Mouse (Mus musculus) limb, embryonic 13.5 days (tissue): ENCODE data around the gene Dck. TPM values are rescaled to one million over a fixed set of nuclear protein-coding genes. Genes with fewer than 3 reads are reported as not detected.
"Not testable (repeated sequence)": the region's sequence is repeated elsewhere in the genome, so short reads cannot be mapped to it uniquely, and the experiment has no call there.

Experiments
- ATAC-seq: fragments of 200-750 bp; cut with Nextera tagmentation; 2 replicates; pipeline ENCODE4 v1.8.0; 2017; ENCODE audit warnings: low read depth, moderate number of reproducible peaks, moderate TSS enrichment; ENCODE audit not compliant: low FRiP score
- H3K27ac ChIP-seq: fragments of 300-500 bp; sonication (generic); 2 replicates; pipeline ENCODE4 v1.5.1; 2015; ENCODE audit warnings: inconsistent platforms, mild to moderate bottlenecking, moderate library complexity
- H3K27me3 ChIP-seq: fragments of 300-500 bp; sonication (generic); 2 replicates; pipeline ENCODE4 v1.6.1; 2015; ENCODE audit warnings: mild to moderate bottlenecking, inconsistent platforms
- H3K36me3 ChIP-seq: fragments of 300-500 bp; sonication (generic); 2 replicates; pipeline ENCODE4 v1.6.1; 2015; ENCODE audit warnings: inconsistent platforms, mild to moderate bottlenecking, moderate library complexity
- H3K4me1 ChIP-seq: fragments of 300-500 bp; sonication (generic); 2 replicates; pipeline ENCODE4 v1.6.1; 2015; ENCODE audit warnings: inconsistent platforms
- H3K4me2 ChIP-seq: fragments of 300-500 bp; sonication (generic); replicated peaks from 2 replicates; pipeline ENCODE4 v1.6.1; 2015; ENCODE audit warnings: inconsistent platforms, mild to moderate bottlenecking, moderate library complexity
- H3K4me3 ChIP-seq: fragments of 300-500 bp; sonication (generic); 2 replicates; pipeline ENCODE4 v1.5.1; 2015; ENCODE audit warnings: moderate library complexity, mild to moderate bottlenecking, inconsistent platforms
- H3K9ac ChIP-seq: fragments of 300-500 bp; sonication (generic); 2 replicates; pipeline ENCODE4 v1.6.1; 2015; ENCODE audit warnings: mild to moderate bottlenecking, inconsistent platforms
- H3K9me3 ChIP-seq: fragments of 300-500 bp; sonication (generic); 2 replicates; pipeline ENCODE4 v1.6.1; 2016; ENCODE audit warnings: inconsistent platforms
- WGBS: fragments of 180-500 bp; shearing (Covaris S2); methylation state at CpG from one replicate; pipeline ENCODE4 v1.1.7; 2015; 5-methylcytosine and 5-hydroxymethylcytosine counted together
- polyA plus RNA-seq: library from polyadenylated mRNA; unstranded; fragments of >200 nt; fragmentation: Nextera tagmentation; extraction: Ambion mirVana; gene quantifications from 2 replicates; pipeline ENCODE4 v1.2.1, GENCODE M21; 2015

The Dck gene
- 46.5 TPM in 2 replicates for polyA plus RNA-seq

- H3K27me3 ChIP-seq: no peaks in the 10 kb centered on the region
- H3K27ac ChIP-seq: peak within 1 kb of the TSS; percentile 88
- peaks cover 19% of the 10 kb centered on the region for H3K4me1 ChIP-seq
- H3K4me2 ChIP-seq: peak within 1 kb of the TSS; percentile 65
- peak within 1 kb of the TSS; percentile 75 for H3K9ac ChIP-seq
- peak; percentile 99 for ATAC-seq
- under 1% methylated on average over 50 of the region's 51 CpGs for WGBS
- no peaks in the 10 kb centered on the region for H3K9me3 ChIP-seq
- peak within 1 kb of the TSS; percentile 77 for H3K4me3 ChIP-seq
- H3K36me3 ChIP-seq: peaks cover 13% of the 10 kb centered on the region
Measured at GRCm38 (mm10) chr5:88764987-88765481, at the start of gene Dck. Dck (plus strand) TSS chr5:88764996.

- Histone ChIP-seq H3K9ac (no peak overlapping the region), H3K4me1 (peaks cover 9% of the 10 kb centered on the region), H3K9me3 (no peaks in the 10 kb centered on the region), H3K27me3 (no peaks in the 10 kb centered on the region), H3K4me3 (no peak overlapping the region), H3K36me3 (no peaks in the 10 kb centered on the region), H3K4me2 (no peak overlapping the region), H3K27ac (no peak overlapping the region)
- ATAC-seq: no peak
- WGBS: 81% methylated on average over 2 of the region's 2 CpGs
Measured at GRCm38 (mm10) chr5:88716983-88717382, 47.8 kb upstream of the Dck start.

DNA sequence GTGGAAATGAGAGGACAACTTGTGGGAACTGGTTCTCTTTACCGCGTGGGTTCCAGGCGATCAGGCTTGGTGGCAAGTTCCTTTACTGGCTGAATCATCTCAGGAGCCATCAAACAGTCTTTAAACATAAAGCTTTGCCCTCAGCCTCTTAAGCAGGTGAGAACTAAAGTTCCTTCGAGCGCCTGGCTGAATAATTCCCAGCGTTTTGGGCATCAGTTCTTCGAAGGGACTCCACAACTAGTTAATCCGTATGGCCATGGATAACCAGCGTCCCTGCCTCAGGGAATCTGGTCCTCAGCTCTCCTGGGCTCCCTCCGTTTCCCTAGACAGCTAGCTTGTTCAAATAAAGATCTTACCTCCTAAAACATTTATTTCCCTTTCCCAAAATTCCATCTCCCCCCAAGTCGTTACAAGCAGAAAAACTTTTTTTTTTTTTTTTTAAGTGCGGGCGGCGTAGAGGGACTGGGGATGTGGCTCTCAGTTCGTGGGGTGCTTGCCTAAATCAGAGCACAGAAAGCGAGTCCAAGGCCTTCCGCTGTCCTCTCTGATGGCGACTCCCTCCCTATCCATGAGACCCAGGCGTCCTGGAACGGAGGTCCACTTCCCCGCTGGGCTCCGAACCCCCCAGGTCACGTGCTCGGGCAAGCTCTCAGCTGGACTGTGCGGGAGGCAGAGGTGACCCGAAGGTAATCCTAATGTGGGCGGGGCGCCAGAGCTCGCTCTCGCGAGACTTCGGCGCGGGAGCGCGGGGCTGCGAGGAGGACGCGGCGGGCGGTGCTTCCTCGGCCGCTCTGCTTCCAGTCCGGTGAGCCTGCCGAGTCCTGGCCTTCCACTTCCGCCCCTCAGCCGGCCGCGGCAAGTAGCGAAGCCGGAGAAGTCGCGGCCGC, 44.4 kb upstream of the Dck start, which contains the start of gene Mob1b:
Mob1b (plus strand) TSS at position 740 of the 887 bp plus-strand sequence.
- Histone ChIP-seq H3K9ac (peak within 1 kb of the TSS; percentile 98), H3K27ac (peak within 1 kb of the TSS; percentile 87), H3K9me3 (no peaks in the 10 kb centered on the region), H3K4me2 (peak within 1 kb of the TSS; percentile 96), H3K4me1 (peaks cover 22% of the 10 kb centered on the region), H3K4me3 (peak within 1 kb of the TSS; percentile 99), H3K36me3 (no peaks in the 10 kb centered on the region), H3K27me3 (no peaks in the 10 kb centered on the region)
- peak; percentile 96 for ATAC-seq
- WGBS: under 1% methylated on average over 52 of the region's 54 CpGs

DNA sequence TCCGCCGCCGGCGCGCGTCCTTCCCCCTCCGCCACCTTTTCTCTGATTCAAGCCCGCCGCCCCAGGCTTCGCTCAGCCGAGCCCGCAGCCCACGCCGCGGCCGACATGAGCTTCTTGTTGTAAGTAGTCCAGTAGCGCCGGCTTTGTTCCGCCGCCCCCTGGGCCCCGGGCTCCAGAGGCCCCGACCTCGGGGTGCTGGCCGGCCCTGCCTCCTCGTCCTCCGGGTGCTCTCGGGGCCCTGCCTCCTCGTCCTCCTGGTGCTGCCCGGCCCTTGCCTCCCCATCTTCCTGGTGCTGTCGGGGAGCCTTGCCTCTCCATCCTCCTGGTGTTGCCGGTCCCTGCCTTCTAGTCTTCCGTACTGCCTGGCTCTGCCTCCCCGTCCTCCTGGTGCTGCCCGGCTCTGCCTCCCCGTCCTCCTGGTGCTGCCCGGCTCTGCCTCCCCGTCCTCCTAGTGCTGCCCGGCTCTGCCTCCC, 43.8 kb upstream of the Dck start:
- H3K9me3 ChIP-seq: no peaks in the 10 kb centered on the region
- H3K27ac ChIP-seq: peak overlapping the region; percentile 87
- H3K9ac ChIP-seq: peak overlapping the region; percentile 98
- no peaks in the 10 kb centered on the region for H3K27me3 ChIP-seq
- H3K4me2 ChIP-seq: peak overlapping the region; percentile 96
- peaks cover 22% of the 10 kb centered on the region for H3K4me1 ChIP-seq
- H3K4me3 ChIP-seq: peak overlapping the region; percentile 99
- H3K36me3 ChIP-seq: no peaks in the 10 kb centered on the region
- under 1% methylated on average over 36 of the region's 38 CpGs for WGBS
- ATAC-seq: peak; percentile 71

DNA sequence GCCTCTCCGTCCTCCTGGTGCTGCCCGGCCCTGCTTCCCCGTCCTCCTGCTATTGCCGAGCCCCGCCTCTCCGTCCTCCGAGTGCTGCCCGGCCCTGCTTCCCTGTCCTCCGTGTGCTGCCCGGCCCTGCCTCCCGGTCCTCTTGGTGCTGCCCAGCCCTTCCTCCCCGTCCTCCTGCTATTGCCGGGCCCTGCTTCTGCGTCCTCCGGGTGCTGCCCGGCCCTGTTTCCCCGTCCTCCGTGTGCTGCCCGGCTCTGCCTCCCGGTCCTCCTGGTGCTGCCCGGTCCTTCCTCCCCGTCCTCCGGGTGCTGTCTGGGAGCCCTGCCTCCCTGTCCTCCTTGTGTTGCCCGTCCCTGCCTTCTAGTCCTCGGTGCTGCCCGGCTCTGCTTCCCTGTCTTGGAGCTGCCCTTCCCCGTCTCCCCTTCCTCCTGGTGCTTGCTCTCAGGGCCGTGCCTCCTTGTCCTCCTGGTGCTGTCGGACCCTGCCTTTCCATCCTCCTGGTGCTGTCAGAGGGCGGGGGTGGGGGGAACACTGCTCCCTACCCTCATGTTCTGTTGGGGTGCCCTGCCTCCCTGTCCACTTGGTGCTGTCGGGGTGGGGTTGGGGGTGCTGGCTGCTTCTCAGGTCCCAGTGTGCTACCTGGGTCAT, 43.1 kb upstream of the Dck start:
- Histone ChIP-seq H3K9me3 (no peaks in the 10 kb centered on the region), H3K36me3 (no peaks in the 10 kb centered on the region), H3K4me1 (peaks cover 22% of the 10 kb centered on the region), H3K4me3 (peak overlapping the region; percentile 99), H3K9ac (peak overlapping the region; percentile 98), H3K4me2 (peak overlapping the region; percentile 96), H3K27me3 (no peaks in the 10 kb centered on the region), H3K27ac (peak overlapping the region; percentile 87)
- ATAC-seq: peak; percentile 13; the same call in 1 of the 2 replicates
- WGBS: 2% methylated on average over 31 of the region's 31 CpGs

DNA sequence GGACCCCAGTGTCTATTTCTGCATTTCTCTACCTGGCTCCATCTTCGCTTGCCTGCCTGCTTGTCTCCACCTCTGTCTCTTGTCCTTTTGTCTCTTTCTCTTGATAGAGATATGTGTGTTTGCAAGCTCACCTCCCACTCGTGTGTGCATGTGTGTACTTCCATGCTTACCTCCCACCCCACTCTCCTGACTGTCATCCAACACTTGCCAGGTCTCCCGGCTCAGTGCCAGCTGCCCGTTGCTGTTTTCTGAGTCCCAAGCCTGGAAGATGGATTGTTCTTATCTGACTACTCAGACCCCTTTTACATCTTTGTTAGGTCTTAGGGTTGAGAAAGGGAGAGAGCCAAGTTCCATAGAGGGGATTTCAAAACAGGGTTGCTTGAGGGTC, 42.6 kb upstream of the Dck start:
- 26% methylated on average over 4 of the region's 4 CpGs for WGBS

GRCm38 (mm10) chr5:88724030-88724429, 40.8 kb upstream of the Dck start:
- Histone ChIP-seq H3K9ac (no peak overlapping the region), H3K27me3 (no peaks in the 10 kb centered on the region), H3K27ac (no peak overlapping the region), H3K9me3 (no peaks in the 10 kb centered on the region), H3K4me2 (no peak overlapping the region), H3K4me3 (no peak overlapping the region), H3K4me1 (peaks cover 22% of the 10 kb centered on the region), H3K36me3 (0 out of 2 replicates have a peak, but pooled peaks cover 4% of the 10 kb centered on the region)
- WGBS: 70% methylated on average over 3 of the region's 3 CpGs
- ATAC-seq: no peak

More for the DNA sequence above, 42.6 kb upstream of the Dck start:
- ATAC-seq: no peak
- H3K27me3 ChIP-seq: no peaks in the 10 kb centered on the region
- H3K4me1 ChIP-seq: peaks cover 22% of the 10 kb centered on the region
- peak overlapping the region; percentile 98 for H3K9ac ChIP-seq
- H3K4me2 ChIP-seq: peak overlapping the region; percentile 96
- H3K9me3 ChIP-seq: no peaks in the 10 kb centered on the region
- no peaks in the 10 kb centered on the region for H3K36me3 ChIP-seq
- no peak overlapping the region for H3K27ac ChIP-seq
- peak overlapping the region; percentile 99 for H3K4me3 ChIP-seq

GRCm38 (mm10) chr5:88727593-88728144, 37.1 kb upstream of the Dck start:
- ATAC-seq: no peak
- WGBS: 70% methylated on average over 3 of the region's 3 CpGs

GRCm38 (mm10) chr5:88734786-88735185, 30.0 kb upstream of the Dck start:
- Histone ChIP-seq H3K9me3 (no peaks in the 10 kb centered on the region), H3K4me3 (no peak overlapping the region), H3K4me2 (no peak overlapping the region), H3K27ac (no peak overlapping the region), H3K27me3 (no peaks in the 10 kb centered on the region), H3K9ac (no peak overlapping the region), H3K36me3 (0 out of 2 replicates have a peak, but pooled peaks cover 3% of the 10 kb centered on the region), H3K4me1 (no peaks in the 10 kb centered on the region)
- no peak for ATAC-seq
- WGBS: 88% methylated on average over 2 of the region's 2 CpGs

More at GRCm38 (mm10) chr5:88727593-88728144, 37.1 kb upstream of the Dck start:
- H3K4me3 ChIP-seq: no peak overlapping the region
- H3K9me3 ChIP-seq: no peaks in the 10 kb centered on the region
- peaks cover 7% of the 10 kb centered on the region for H3K4me1 ChIP-seq
- H3K27ac ChIP-seq: no peak overlapping the region
- H3K9ac ChIP-seq: no peak overlapping the region
- H3K36me3 ChIP-seq: 0 out of 2 replicates have a peak, but pooled peaks cover 4% of the 10 kb centered on the region
- no peaks in the 10 kb centered on the region for H3K27me3 ChIP-seq
- no peak overlapping the region for H3K4me2 ChIP-seq

DNA sequence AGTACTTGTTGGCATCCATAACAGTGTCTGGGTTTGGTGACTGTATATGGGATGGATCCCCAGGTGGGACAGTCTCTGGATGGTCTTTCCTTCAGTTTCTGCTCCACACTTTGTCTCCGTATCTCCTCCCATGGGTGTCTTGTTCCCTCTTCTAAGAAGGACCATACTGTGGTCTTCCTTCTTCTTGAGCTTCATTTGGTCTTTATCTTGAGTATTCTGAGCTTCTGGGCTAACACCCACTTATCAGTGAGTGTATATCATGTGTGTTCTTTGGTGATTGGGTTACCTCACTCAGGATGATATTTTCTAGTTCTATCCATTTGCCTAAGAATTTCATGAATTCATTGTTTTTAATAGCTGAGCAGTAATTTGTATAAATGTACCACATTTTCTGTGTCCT, 23.7 kb upstream of the Dck start:
- peaks cover 18% of the 10 kb centered on the region for H3K36me3 ChIP-seq
- not testable (repeated sequence) for H3K27ac ChIP-seq, H3K9me3 ChIP-seq, H3K9ac ChIP-seq, H3K4me2 ChIP-seq, H3K4me3 ChIP-seq, H3K27me3 ChIP-seq, ATAC-seq, H3K4me1 ChIP-seq
- 96% methylated on average over 1 of the region's 1 CpGs for WGBS

- Histone ChIP-seq H3K9me3 (no peaks in the 10 kb centered on the region), H3K4me3 (no peak overlapping the region), H3K27ac (no peak overlapping the region), H3K4me2 (no peak overlapping the region), H3K27me3 (no peaks in the 10 kb centered on the region), H3K36me3 (peaks cover 18% of the 10 kb centered on the region), H3K9ac (no peak overlapping the region), H3K4me1 (no peaks in the 10 kb centered on the region)
- 73% methylated on average over 1 of the region's 1 CpGs for WGBS
- ATAC-seq: no peak
Measured at GRCm38 (mm10) chr5:88747774-88748173, 17.0 kb upstream of the Dck start.
